Mouse (Mus musculus): ENCODE measurements at regions not wholly inside any gene's neighbourhood (a gene's known extent, or its start where the extent isn't known, plus 50 kb on each side); places are given as distances from the start of the nearest gene placed in this dataset.

- TF ChIP-seq CTCF (IDR thresholded peaks at IDR 0.05) (no peak), POLR2A (IDR thresholded peaks at IDR 0.05; ENCODE audit: insufficient read depth, low read depth, low read length) (no peak)
Measured at GRCm38 (mm10) chr13:31488186-31488585, 67.7 kb upstream of the Foxq1 start.

Data from heart, adult 2 months (tissue).